Mouse (Mus musculus) forebrain, embryonic 10.5 days (tissue): ENCODE data around the gene Fbxw7. TPM values are rescaled to one million over a fixed set of nuclear protein-coding genes. Genes with fewer than 3 reads are reported as not detected.

Source experiments
- DNase-seq: peaks from one replicate; pipeline ENCODE4 v3.0.0-alpha.2; 2017; ENCODE audit warnings: low spot score; ENCODE audit errors: extremely low spot score
- H3K27ac ChIP-seq: fragments of 300-500 bp; sonication (generic); 2 replicates; pipeline ENCODE4 v1.5.1; 2016; ENCODE audit warnings: mild to moderate bottlenecking
- H3K27me3 ChIP-seq: fragments of 300-500 bp; sonication (generic); 2 replicates; pipeline ENCODE4 v1.6.1; 2016; ENCODE audit warnings: mild to moderate bottlenecking; ENCODE audit not compliant: poor library complexity, severe bottlenecking
- H3K36me3 ChIP-seq: fragments of 300-500 bp; sonication (generic); replicated peaks from 2 replicates; pipeline ENCODE4 v1.6.1; 2016; ENCODE audit warnings: mild to moderate bottlenecking, moderate library complexity
- H3K4me1 ChIP-seq: fragments of 300-500 bp; sonication (generic); 2 replicates; pipeline ENCODE4 v1.6.1; 2016
- H3K4me3 ChIP-seq: fragments of 300-500 bp; sonication (generic); 2 replicates; pipeline ENCODE4 v1.5.1; 2016; ENCODE audit warnings: mild to moderate bottlenecking, moderate library complexity
- H3K9me3 ChIP-seq: fragments of 300-500 bp; sonication (generic); 2 replicates; pipeline ENCODE4 v1.6.1; 2016; ENCODE audit warnings: mild to moderate bottlenecking, moderate library complexity
- WGBS: fragments of 180-500 bp; shearing (Covaris S2); methylation state at CpG from one replicate; pipeline ENCODE4 v1.1.7; 2016; 5-methylcytosine and 5-hydroxymethylcytosine counted together
- polyA plus RNA-seq: library from polyadenylated mRNA; unstranded; fragments of >200 nt; fragmentation: Nextera tagmentation; extraction: Ambion mirVana; gene quantifications from 2 replicates; pipeline ENCODE4 v1.2.1, GENCODE M21; 2016

The Fbxw7 gene
- polyA plus RNA-seq, 1 experiment from 2014 or later = 11.7 TPM

DNA sequence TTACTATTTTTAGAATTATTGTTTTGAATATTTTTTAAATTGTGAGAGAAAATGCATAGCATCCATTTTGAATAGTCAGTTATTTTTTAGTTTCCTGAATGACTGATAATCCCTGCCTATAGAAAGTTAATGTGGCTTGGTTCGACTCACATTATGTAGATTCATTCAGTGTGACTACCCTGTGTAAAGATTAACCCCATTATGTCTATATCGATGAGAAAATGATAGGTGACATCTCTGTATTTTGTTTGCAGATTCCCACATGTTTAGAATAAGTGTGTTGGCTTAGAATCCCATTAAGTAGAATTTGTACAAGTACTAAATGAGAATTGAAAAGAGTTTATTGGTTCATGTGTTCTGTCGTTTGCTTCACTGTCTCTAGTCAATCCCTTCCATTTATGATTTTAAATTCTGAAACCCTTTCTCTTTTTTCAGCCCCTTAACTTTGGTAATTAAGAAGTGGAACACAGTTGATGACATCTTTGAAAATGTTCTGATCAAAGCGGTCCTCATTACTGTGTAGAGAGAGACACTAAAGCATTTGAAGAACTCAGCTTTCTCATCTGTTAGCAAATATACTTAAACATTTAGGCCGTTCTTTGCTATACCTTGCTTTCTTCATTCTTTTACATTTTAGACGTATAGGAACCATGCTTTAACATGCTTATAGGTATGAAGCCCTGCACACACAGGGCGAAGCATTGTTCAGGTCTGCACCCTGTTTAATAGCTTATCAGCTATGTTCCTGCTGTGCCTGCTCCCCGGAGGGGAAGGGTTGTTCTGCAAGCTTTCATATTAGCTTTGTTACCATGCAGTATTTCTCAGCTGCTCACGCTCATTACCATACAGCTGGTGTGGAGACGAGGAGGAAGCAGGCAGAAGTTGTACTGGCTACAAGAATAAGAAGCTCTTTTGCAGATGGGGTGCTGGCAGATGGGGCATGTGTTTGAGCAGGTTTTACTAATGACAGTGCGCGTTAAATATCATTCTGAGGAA lies 122.6 kb downstream of the Fbxw7 start:
- WGBS = 63% methylated on average over 12 of the region's 12 CpGs
- DNase-seq = peak; percentile 28

GRCm38 (mm10) chr3:84944933-84945332 lies 129.9 kb downstream of the Fbxw7 start:
- H3K27ac ChIP-seq = no peak overlapping the region
- H3K4me3 ChIP-seq = no peak overlapping the region
- no peaks in the 10 kb centered on the region for H3K27me3 ChIP-seq
- DNase-seq = no peak
- H3K9me3 ChIP-seq = no peaks in the 10 kb centered on the region
- H3K4me1 ChIP-seq = no peaks in the 10 kb centered on the region
- H3K36me3 ChIP-seq = no peaks in the 10 kb centered on the region
- WGBS = 89% methylated on average over 3 of the region's 3 CpGs

More for the DNA sequence above, 122.6 kb downstream of the Fbxw7 start:
- no peaks in the 10 kb centered on the region for H3K9me3 ChIP-seq
- peaks cover 23% of the 10 kb centered on the region for H3K4me1 ChIP-seq
- H3K36me3 ChIP-seq = no peaks in the 10 kb centered on the region
- H3K27me3 ChIP-seq = no peaks in the 10 kb centered on the region
- peak overlapping the region; percentile 68 for H3K27ac ChIP-seq
- H3K4me3 ChIP-seq = no peak overlapping the region

DNA sequence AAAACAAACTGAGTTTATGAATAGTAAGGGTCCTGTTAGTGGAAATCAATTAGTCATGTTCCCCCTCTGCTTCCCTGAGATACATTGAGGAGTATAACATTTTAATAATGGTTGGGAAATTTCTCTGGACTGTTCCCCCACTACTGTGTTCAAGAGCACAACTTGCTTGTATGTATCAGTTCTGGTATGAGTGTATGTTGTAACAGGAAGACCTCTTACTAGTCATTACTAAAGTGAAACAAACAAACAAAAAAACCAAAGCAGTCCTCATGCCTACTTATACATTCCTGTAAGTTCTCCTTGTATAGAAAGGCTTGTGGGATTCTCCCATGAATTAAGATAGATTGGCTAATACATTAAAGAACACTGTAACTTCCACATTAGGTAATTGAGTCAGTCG lies 131.3 kb downstream of the Fbxw7 start:
- Histone ChIP-seq H3K27me3 (no peaks in the 10 kb centered on the region), H3K36me3 (no peaks in the 10 kb centered on the region), H3K4me3 (no peak overlapping the region), H3K9me3 (no peaks in the 10 kb centered on the region), H3K27ac (no peak overlapping the region), H3K4me1 (peaks cover 7% of the 10 kb centered on the region)
- no peak for DNase-seq
- 91% methylated on average over 1 of the region's 1 CpGs for WGBS

DNA sequence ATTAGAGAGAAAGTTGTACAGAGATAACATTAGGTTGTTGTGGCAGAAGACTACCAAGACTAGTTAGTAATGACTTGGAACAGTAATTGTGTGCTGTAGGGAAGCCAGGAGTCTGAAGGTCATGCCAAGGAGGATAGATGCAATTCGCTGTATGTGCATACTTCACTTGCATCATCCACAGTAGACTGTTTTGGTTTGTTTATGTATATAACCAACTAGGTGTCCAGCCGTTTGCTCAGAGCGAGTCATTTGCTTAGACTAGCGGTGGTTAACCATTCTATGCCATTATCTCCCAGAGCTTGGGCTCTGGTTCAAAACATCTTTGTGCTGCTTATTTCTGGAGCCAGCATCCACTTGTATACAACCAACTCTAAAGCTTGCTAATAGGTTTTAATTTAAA lies 134.3 kb downstream of the Fbxw7 start:
- Histone ChIP-seq H3K36me3 (no peaks in the 10 kb centered on the region), H3K4me3 (no peak overlapping the region), H3K27ac (no peak overlapping the region), H3K4me1 (peaks cover 23% of the 10 kb centered on the region), H3K9me3 (no peaks in the 10 kb centered on the region), H3K27me3 (no peaks in the 10 kb centered on the region)
- DNase-seq = no peak
- 95% methylated on average over 4 of the region's 4 CpGs for WGBS

- H3K27me3 ChIP-seq = no peaks in the 10 kb centered on the region
- H3K36me3 ChIP-seq = no peaks in the 10 kb centered on the region
- peak overlapping the region; percentile 86 for H3K27ac ChIP-seq
- whole genome bisulfite sequencing = 64% methylated on average over 2 of the region's 2 CpGs
- peak overlapping the region; percentile 57 for H3K4me3 ChIP-seq
- H3K4me1 ChIP-seq = peaks cover 37% of the 10 kb centered on the region
- no peak for DNase-seq
- no peaks in the 10 kb centered on the region for H3K9me3 ChIP-seq
Observed at GRCm38 (mm10) chr3:84951698-84952097, 136.6 kb downstream of the Fbxw7 start.

DNA sequence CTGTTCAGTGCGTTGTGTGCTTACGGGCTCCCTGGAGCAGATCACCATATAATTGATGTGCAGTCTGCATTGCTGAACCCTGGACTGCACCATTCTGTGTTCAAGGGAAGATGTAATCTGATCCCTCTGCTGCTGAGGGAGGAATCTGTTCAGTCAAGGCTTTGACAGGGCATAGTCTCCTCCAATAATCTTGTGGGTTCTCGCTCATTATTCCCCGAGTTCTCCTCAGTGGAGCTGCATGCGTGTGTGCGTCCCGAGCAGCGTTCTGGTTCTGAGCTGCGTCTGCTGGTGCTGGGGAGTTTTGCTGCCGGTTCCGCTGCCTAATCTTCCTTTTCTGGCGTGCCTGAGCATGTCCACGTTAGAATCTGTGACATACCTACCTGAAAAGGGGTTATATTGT lies 137.1 kb downstream of the Fbxw7 start:
- Histone ChIP-seq H3K9me3 (no peaks in the 10 kb centered on the region), H3K4me1 (peaks cover 37% of the 10 kb centered on the region), H3K27me3 (no peaks in the 10 kb centered on the region), H3K27ac (peak overlapping the region; percentile 86), H3K36me3 (no peaks in the 10 kb centered on the region), H3K4me3 (peak overlapping the region; percentile 57)
- WGBS = 28% methylated on average over 13 of the region's 13 CpGs
- peak; percentile 64 for DNase-seq

- Histone ChIP-seq H3K9me3 (no peaks in the 10 kb centered on the region), H3K4me3 (peak overlapping the region; percentile 57), H3K27ac (peak overlapping the region; percentile 86), H3K27me3 (no peaks in the 10 kb centered on the region), H3K4me1 (peaks cover 37% of the 10 kb centered on the region), H3K36me3 (no peaks in the 10 kb centered on the region)
- no peak for DNase-seq
- WGBS = 88% methylated on average over 7 of the region's 7 CpGs
Observed at GRCm38 (mm10) chr3:84952585-84953187, 137.6 kb downstream of the Fbxw7 start.

DNA sequence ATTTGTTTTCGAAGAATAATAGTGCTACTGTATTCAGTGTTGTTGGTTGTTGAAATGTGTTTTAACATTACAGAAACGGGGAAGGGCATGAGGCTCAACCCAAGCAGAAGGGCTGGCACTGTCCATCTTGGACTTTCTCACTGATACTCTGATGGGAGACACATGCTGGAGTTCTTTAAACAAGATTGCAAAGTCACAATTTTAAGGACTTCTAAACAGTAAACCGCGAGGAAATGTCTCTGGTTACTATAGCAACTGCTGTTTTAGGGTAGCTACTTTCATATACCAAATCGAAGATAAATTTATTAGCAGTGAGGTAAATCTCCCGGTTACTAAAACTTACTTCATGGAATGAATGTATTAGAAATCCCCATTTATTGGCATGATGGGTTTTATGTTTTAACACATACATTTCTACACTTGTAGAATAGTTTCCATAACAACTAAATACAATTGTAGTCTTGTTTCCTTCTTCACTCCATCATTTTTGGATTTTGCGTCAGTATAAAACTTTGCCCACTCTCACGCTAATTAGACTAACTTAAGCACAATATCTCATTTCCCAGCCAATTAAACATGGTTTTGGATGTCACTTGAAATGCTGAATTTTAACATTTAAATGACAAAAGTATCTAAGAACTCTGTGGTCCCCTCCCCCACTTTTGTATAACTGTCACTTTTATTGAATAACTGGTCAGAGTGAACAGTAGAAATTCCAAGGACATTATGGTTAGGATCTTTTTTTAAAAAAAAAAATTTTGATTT lies 140.1 kb downstream of the Fbxw7 start:
- H3K27me3 ChIP-seq = no peaks in the 10 kb centered on the region
- H3K36me3 ChIP-seq = peaks cover 10% of the 10 kb centered on the region
- peaks cover 37% of the 10 kb centered on the region for H3K4me1 ChIP-seq
- no peak overlapping the region for H3K27ac ChIP-seq
- DNase-seq = no peak
- WGBS = 86% methylated on average over 8 of the region's 8 CpGs
- H3K9me3 ChIP-seq = no peaks in the 10 kb centered on the region
- H3K4me3 ChIP-seq = no peak overlapping the region; the same call in 1 of the 2 replicates

- Histone ChIP-seq H3K27me3 (no peaks in the 10 kb centered on the region), H3K9me3 (no peaks in the 10 kb centered on the region), H3K4me3 (no peak overlapping the region), H3K36me3 (peaks cover 12% of the 10 kb centered on the region), H3K4me1 (peaks cover 34% of the 10 kb centered on the region), H3K27ac (no peak overlapping the region)
- DNase-seq = no peak
- WGBS = 77% methylated on average over 4 of the region's 4 CpGs
Observed at GRCm38 (mm10) chr3:84955857-84956256, 140.8 kb downstream of the Fbxw7 start.

DNA sequence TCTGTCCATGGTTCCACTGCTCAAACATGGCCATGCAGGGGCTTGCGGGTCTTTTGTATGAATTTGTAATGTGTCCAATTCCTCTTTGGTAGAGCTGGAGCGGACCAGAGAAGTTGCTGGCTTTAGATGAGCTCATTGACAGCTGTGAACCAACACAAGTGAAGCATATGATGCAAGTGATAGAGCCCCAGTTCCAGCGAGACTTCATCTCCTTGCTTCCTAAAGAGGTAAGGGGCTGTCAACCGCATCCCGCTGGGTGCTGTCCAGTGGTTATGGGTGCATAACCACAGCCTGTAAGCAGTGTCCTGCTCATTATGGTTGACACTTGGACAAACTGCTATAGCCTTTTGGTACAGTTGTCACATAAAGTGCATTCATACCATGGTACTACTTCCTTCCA lies 150.1 kb downstream of the Fbxw7 start:
- H3K27me3 ChIP-seq = no peaks in the 10 kb centered on the region
- WGBS = 94% methylated on average over 5 of the region's 5 CpGs
- no peak overlapping the region for H3K27ac ChIP-seq
- peaks cover 32% of the 10 kb centered on the region for H3K36me3 ChIP-seq
- H3K9me3 ChIP-seq = no peaks in the 10 kb centered on the region
- H3K4me3 ChIP-seq = no peak overlapping the region
- H3K4me1 ChIP-seq = no peaks in the 10 kb centered on the region
- no peak for DNase-seq

DNA sequence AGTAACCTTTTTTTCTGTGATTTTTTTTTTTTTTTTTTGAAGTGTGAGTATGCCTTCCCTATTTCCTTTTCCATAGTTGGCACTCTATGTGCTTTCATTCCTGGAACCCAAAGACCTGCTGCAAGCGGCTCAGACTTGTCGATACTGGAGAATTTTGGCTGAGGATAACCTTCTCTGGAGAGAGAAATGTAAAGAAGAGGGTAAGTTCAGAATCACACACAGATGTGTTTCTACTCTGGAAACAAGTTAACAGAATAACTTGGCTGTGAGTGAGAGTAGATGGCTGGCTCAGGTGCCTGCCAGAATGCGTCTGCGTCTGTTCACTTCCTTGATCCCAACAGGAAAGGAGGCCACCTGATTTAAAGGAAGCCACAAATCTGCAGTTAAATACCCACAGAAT lies 152.3 kb downstream of the Fbxw7 start:
- no peaks in the 10 kb centered on the region for H3K9me3 ChIP-seq
- no peaks in the 10 kb centered on the region for H3K27me3 ChIP-seq
- DNase-seq = no peak
- H3K27ac ChIP-seq = no peak overlapping the region
- peaks cover 35% of the 10 kb centered on the region for H3K36me3 ChIP-seq
- H3K4me3 ChIP-seq = no peak overlapping the region
- WGBS = 96% methylated on average over 4 of the region's 4 CpGs
- no peaks in the 10 kb centered on the region for H3K4me1 ChIP-seq

DNA sequence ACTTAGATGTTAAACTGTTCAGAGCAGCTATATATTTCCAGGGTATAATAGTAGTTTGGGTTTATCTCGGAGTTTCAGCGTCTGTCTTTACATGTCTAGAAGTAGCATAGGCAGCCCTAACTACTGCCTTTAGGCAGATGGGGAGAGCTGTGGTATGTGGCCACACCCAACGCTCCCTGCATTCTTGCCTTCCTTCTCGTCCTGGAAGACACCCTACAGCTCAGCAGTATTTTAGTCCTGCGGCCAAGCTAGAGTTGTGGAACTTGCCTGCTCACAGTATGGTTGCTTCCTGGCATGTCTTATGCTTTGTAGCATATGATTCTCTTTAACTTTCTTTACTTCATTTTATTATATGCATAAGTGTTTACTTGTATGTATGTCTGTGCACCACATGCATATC lies 156.5 kb downstream of the Fbxw7 start:
- WGBS = 86% methylated on average over 5 of the region's 5 CpGs
- Histone ChIP-seq H3K27ac (no peak overlapping the region), H3K27me3 (no peaks in the 10 kb centered on the region), H3K36me3 (peaks cover 62% of the 10 kb centered on the region), H3K4me1 (no peaks in the 10 kb centered on the region), H3K4me3 (no peak overlapping the region), H3K9me3 (no peaks in the 10 kb centered on the region)
- DNase-seq = no peak
